Mouse (Mus musculus): ENCODE measurements around the gene Gm38392. TPM values are rescaled to one million over a fixed set of nuclear protein-coding genes. Genes with fewer than 3 reads are reported as not detected.

The Gm38392 gene
- total and polyA plus RNA-seq, 2 experiments from 2014 or later = 0.24 TPM; not detected in 1

- ATAC-seq (no peak), DNase-seq (ENCODE audit: low spot score) (peak; percentile 37)
- Histone ChIP-seq H3K4me3 (ENCODE audit: low read length) (peak overlapping the region; percentile 57), H3K27me3 (ENCODE audit: insufficient read depth, low read length) (0 out of 2 replicates have a peak, but pooled peaks cover 4% of the 10 kb centered on the region), H3K36me3 (ENCODE audit: insufficient read depth, low read length) (no peaks in the 10 kb centered on the region), H3K9me3 (ENCODE audit: low read length) (no peaks in the 10 kb centered on the region), H3K27ac (peak overlapping the region; percentile 94), H3K4me2 (ENCODE audit: low read depth, low read length) (peak overlapping the region; percentile 66), H3K9ac (replicated peaks; ENCODE audit: low read length) (peak overlapping the region; percentile 81), H3K4me1 (ENCODE audit: insufficient read depth, low read length) (peaks cover 40% of the 10 kb centered on the region)
- TF ChIP-seq CTCF (IDR thresholded peaks at IDR 0.05; ENCODE audit: low read depth) = no peak
- WGBS = 3% methylated on average over 3 of the region's 3 CpGs
Observed at GRCm38 (mm10) chr3:88208226-88208720, 78.7 kb downstream of the Gm38392 start.

GRCm38 (mm10) chr3:88207451-88208100, 79.4 kb downstream of the Gm38392 start:
- Histone ChIP-seq H3K4me1 (ENCODE audit: insufficient read depth, low read length) (peaks cover 41% of the 10 kb centered on the region), H3K36me3 (ENCODE audit: insufficient read depth, low read length) (no peaks in the 10 kb centered on the region), H3K27me3 (ENCODE audit: insufficient read depth, low read length) (0 out of 2 replicates have a peak, but pooled peaks cover 4% of the 10 kb centered on the region), H3K4me2 (ENCODE audit: low read depth, low read length) (peak overlapping the region; percentile 66), H3K4me3 (ENCODE audit: low read length) (peak overlapping the region; percentile 57), H3K9ac (replicated peaks; ENCODE audit: low read length) (peak overlapping the region; percentile 81), H3K9me3 (ENCODE audit: low read length) (no peaks in the 10 kb centered on the region), H3K27ac (peak overlapping the region; percentile 94)
- DNase-seq (ENCODE audit: low spot score) = peak; percentile 71
- WGBS = 1% methylated on average over 14 of the region's 15 CpGs
- ATAC-seq = no peak
- no peak for TF ChIP-seq CTCF (IDR thresholded peaks at IDR 0.05; ENCODE audit: low read depth)

GRCm38 (mm10) chr3:88206901-88207371, 80.1 kb downstream of the Gm38392 start:
- Histone ChIP-seq H3K9me3 (ENCODE audit: low read length) (no peaks in the 10 kb centered on the region), H3K4me1 (ENCODE audit: insufficient read depth, low read length) (peaks cover 44% of the 10 kb centered on the region), H3K27me3 (ENCODE audit: insufficient read depth, low read length) (no peaks in the 10 kb centered on the region), H3K9ac (replicated peaks; ENCODE audit: low read length) (peak overlapping the region; percentile 81), H3K4me2 (ENCODE audit: low read depth, low read length) (peak overlapping the region; percentile 66), H3K4me3 (ENCODE audit: low read length) (peak overlapping the region; percentile 57), H3K27ac (peak overlapping the region; percentile 94), H3K36me3 (ENCODE audit: insufficient read depth, low read length) (no peaks in the 10 kb centered on the region)
- TF ChIP-seq CTCF (IDR thresholded peaks at IDR 0.05; ENCODE audit: low read depth) = no peak
- DNase-seq (ENCODE audit: low spot score) (peak; percentile 81), ATAC-seq (peak; percentile 33)
- WGBS = under 1% methylated on average over 14 of the region's 14 CpGs

GRCm38 (mm10) chr3:88206500-88206899, 80.5 kb downstream of the Gm38392 start:
- no peak for TF ChIP-seq CTCF (IDR thresholded peaks at IDR 0.05; ENCODE audit: low read depth)
- Histone ChIP-seq H3K4me2 (ENCODE audit: low read depth, low read length) (peak overlapping the region; percentile 66), H3K4me1 (ENCODE audit: insufficient read depth, low read length) (peaks cover 48% of the 10 kb centered on the region), H3K27ac (peak overlapping the region; percentile 94), H3K36me3 (ENCODE audit: insufficient read depth, low read length) (no peaks in the 10 kb centered on the region), H3K27me3 (ENCODE audit: insufficient read depth, low read length) (no peaks in the 10 kb centered on the region), H3K9ac (replicated peaks; ENCODE audit: low read length) (peak overlapping the region; percentile 81), H3K4me3 (ENCODE audit: low read length) (peak overlapping the region; percentile 57), H3K9me3 (ENCODE audit: low read length) (no peaks in the 10 kb centered on the region)
- ATAC-seq = peak; percentile 24; the same call in 1 of the 2 replicates
- DNase-seq (ENCODE audit: low spot score) = peak; percentile 54
- WGBS = 4% methylated on average over 3 of the region's 3 CpGs

GRCm38 (mm10) chr3:88205563-88206491, 81.2 kb downstream of the Gm38392 start:
- ATAC-seq = peak; percentile 84

GRCm38 (mm10) chr3:88205176-88205562, 81.8 kb downstream of the Gm38392 start:
- Histone ChIP-seq H3K4me2 (ENCODE audit: low read depth, low read length) (peak overlapping the region; percentile 27), H3K4me3 (ENCODE audit: low read length) (no peak overlapping the region), H3K9me3 (ENCODE audit: low read length) (no peaks in the 10 kb centered on the region), H3K9ac (replicated peaks; ENCODE audit: low read length) (peak overlapping the region; percentile 35; the same call in 1 of the 2 replicates), H3K27me3 (ENCODE audit: insufficient read depth, low read length) (no peaks in the 10 kb centered on the region), H3K4me1 (ENCODE audit: insufficient read depth, low read length) (peaks cover 46% of the 10 kb centered on the region), H3K27ac (peak overlapping the region; percentile 94), H3K36me3 (ENCODE audit: insufficient read depth, low read length) (no peaks in the 10 kb centered on the region)
- ATAC-seq = peak; percentile 1; the same call in 1 of the 2 replicates
- DNase-seq (ENCODE audit: low spot score) = no peak
- TF ChIP-seq CTCF (IDR thresholded peaks at IDR 0.05; ENCODE audit: low read depth) = no peak
- 12% methylated on average over 4 of the region's 4 CpGs for WGBS

More at GRCm38 (mm10) chr3:88205563-88206491, 81.2 kb downstream of the Gm38392 start:
- H3K4me3 ChIP-seq (ENCODE audit: low read length) = peak overlapping the region; percentile 57
- H3K4me2 ChIP-seq (ENCODE audit: low read depth, low read length) = peak overlapping the region; percentile 66
- DNase-seq (ENCODE audit: low spot score) = peak; percentile 85
- peaks cover 49% of the 10 kb centered on the region for H3K4me1 ChIP-seq (ENCODE audit: insufficient read depth, low read length)
- WGBS = 4% methylated on average over 8 of the region's 8 CpGs
- no peak for TF ChIP-seq CTCF (IDR thresholded peaks at IDR 0.05; ENCODE audit: low read depth)
- no peaks in the 10 kb centered on the region for H3K27me3 ChIP-seq (ENCODE audit: insufficient read depth, low read length)
- H3K9me3 ChIP-seq (ENCODE audit: low read length) = no peaks in the 10 kb centered on the region
- peak overlapping the region; percentile 94 for H3K27ac ChIP-seq
- H3K36me3 ChIP-seq (ENCODE audit: insufficient read depth, low read length) = no peaks in the 10 kb centered on the region
- peak overlapping the region; percentile 81 for H3K9ac ChIP-seq (replicated peaks; ENCODE audit: low read length)
